Mouse (Mus musculus): ENCODE measurements around the gene Olfr893. TPM values are rescaled to one million over a fixed set of nuclear protein-coding genes. Genes with fewer than 3 reads are reported as not detected.
"Not testable (repeated sequence)": the region's sequence is repeated elsewhere in the genome, so short reads cannot be mapped to it uniquely, and the experiment has no call there.

Olfr893 gene
- not detected in 2 replicates for polyA plus RNA-seq (2014; fragmentation: Nextera tagmentation; extraction: Ambion mirVana)

GRCm38 (mm10) chr9:38208065-38208464 lies at the start of gene Olfr893:
Olfr893 (plus strand) TSS chr9:38208365.
- H3K9me3 ChIP-seq (ENCODE audit: control insufficient read depth, low read length), result no peaks in the 10 kb centered on the region
- no peak within 1 kb of the TSS for H3K4me2 ChIP-seq (ENCODE audit: low read length)
- WGBS, result 80% methylated on average over 3 of the region's 3 CpGs
- H3K4me3 ChIP-seq (replicated peaks; ENCODE audit: low read depth, low read length), result no peak within 1 kb of the TSS
- H3K27me3 ChIP-seq (ENCODE audit: control insufficient read depth, insufficient read depth, low read length), result no peaks in the 10 kb centered on the region
- DNase-seq (no peak), ATAC-seq (ENCODE audit: low FRiP score, low TSS enrichment) (no peak)
- H3K27ac ChIP-seq (replicated peaks; ENCODE audit: low read depth, low read length), result no peak within 1 kb of the TSS
- H3K9ac ChIP-seq (replicated peaks; ENCODE audit: low read length), result no peak within 1 kb of the TSS
- H3K36me3 ChIP-seq (ENCODE audit: control insufficient read depth, insufficient read depth, low read length), result no peaks in the 10 kb centered on the region
- H3K4me1 ChIP-seq (ENCODE audit: control insufficient read depth, insufficient read depth, low read length), result no peaks in the 10 kb centered on the region

DNA sequence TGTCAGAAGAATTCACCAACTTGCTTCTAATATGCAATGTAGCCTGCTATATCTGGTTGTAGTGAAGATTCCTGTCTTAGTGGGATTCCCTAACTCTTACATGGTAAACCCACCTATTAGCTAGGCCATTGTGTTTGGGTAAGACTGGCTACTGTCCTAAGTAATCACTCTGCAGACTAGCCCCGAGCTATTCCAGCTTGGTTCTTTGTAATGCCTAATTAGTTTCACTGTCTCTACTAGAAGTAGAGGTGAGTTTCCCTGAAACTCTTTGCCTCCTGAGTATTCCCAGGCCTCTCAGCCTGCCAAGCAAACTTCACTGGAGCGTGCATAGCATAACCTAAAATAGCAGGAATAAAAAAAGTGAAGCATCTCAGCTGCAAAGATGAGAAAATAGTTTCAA lies 39.8 kb upstream of the Olfr893 start:
- not testable (repeated sequence) for H3K4me3 ChIP-seq (replicated peaks; ENCODE audit: low read depth, low read length); H3K4me2 ChIP-seq (ENCODE audit: low read length); H3K9me3 ChIP-seq (ENCODE audit: control insufficient read depth, low read length); H3K9ac ChIP-seq (replicated peaks; ENCODE audit: low read length); H3K27me3 ChIP-seq (ENCODE audit: control insufficient read depth, insufficient read depth, low read length); ATAC-seq (ENCODE audit: low FRiP score, low TSS enrichment); H3K4me1 ChIP-seq (ENCODE audit: control insufficient read depth, insufficient read depth, low read length); H3K36me3 ChIP-seq (ENCODE audit: control insufficient read depth, insufficient read depth, low read length); DNase-seq; H3K27ac ChIP-seq (replicated peaks; ENCODE audit: low read depth, low read length)
- 51% methylated on average over 2 of the region's 2 CpGs for WGBS

DNA sequence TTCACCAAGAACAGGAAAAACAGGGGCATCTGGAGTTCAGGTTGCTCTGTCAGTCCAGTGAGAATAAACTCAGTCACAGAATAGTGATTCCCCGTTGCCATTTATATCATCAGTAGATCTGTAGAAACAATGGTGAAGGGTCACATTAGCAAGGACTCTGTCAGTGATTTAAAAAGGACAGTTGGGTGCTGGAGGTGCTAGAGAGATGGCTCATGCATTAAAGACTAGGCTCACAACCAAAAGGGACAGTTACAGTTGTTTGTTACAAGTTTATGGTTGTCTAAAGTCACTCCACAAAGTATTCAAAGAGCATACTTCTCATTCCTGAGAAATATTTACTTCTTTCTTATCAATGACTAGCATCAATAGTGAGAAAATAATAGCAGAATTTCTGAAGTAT lies 27.4 kb upstream of the Olfr893 start, which contains the start of gene Olfr891:
Gene Olfr891, minus strand, starts transcription at position 101 of the 400 bp plus-strand sequence.
- DNase-seq (no peak), ATAC-seq (ENCODE audit: low FRiP score, low TSS enrichment) (no peak)
- H3K27me3 ChIP-seq (ENCODE audit: control insufficient read depth, insufficient read depth, low read length), result no peaks in the 10 kb centered on the region
- H3K9me3 ChIP-seq (ENCODE audit: control insufficient read depth, low read length), result peaks cover 3% of the 10 kb centered on the region; the same call in 1 of the 2 replicates
- H3K4me1 ChIP-seq (ENCODE audit: control insufficient read depth, insufficient read depth, low read length), result no peaks in the 10 kb centered on the region
- WGBS, result 83% methylated on average over 1 of the region's 1 CpGs
- H3K27ac ChIP-seq (replicated peaks; ENCODE audit: low read depth, low read length), result no peak within 1 kb of the TSS
- no peak within 1 kb of the TSS for H3K4me2 ChIP-seq (ENCODE audit: low read length)
- no peak within 1 kb of the TSS for H3K4me3 ChIP-seq (replicated peaks; ENCODE audit: low read depth, low read length)
- no peak within 1 kb of the TSS for H3K9ac ChIP-seq (replicated peaks; ENCODE audit: low read length)
- H3K36me3 ChIP-seq (ENCODE audit: control insufficient read depth, insufficient read depth, low read length), result no peaks in the 10 kb centered on the region

- H3K4me3 ChIP-seq (replicated peaks; ENCODE audit: low read depth, low read length), result no peak within 1 kb of the TSS
- no peaks in the 10 kb centered on the region for H3K36me3 ChIP-seq (ENCODE audit: control insufficient read depth, insufficient read depth, low read length)
- H3K9me3 ChIP-seq (ENCODE audit: control insufficient read depth, low read length), result no peaks in the 10 kb centered on the region
- DNase-seq (no peak), ATAC-seq (ENCODE audit: low FRiP score, low TSS enrichment) (no peak)
- H3K4me1 ChIP-seq (ENCODE audit: control insufficient read depth, insufficient read depth, low read length), result no peaks in the 10 kb centered on the region
- no peak within 1 kb of the TSS for H3K9ac ChIP-seq (replicated peaks; ENCODE audit: low read length)
- no peak within 1 kb of the TSS for H3K27ac ChIP-seq (replicated peaks; ENCODE audit: low read depth, low read length)
- H3K27me3 ChIP-seq (ENCODE audit: control insufficient read depth, insufficient read depth, low read length), result no peaks in the 10 kb centered on the region
- H3K4me2 ChIP-seq (ENCODE audit: low read length), result no peak within 1 kb of the TSS
Measured at GRCm38 (mm10) chr9:38217755-38218154, 9.6 kb downstream of the Olfr893 start, which contains the start of gene Olfr894. Olfr894 (plus strand) TSS chr9:38218055.

GRCm38 (mm10) chr9:38252474-38252873 lies 44.3 kb downstream of the Olfr893 start, which contains the start of gene Olfr143:
Olfr143 (plus strand) TSS chr9:38252774.
- H3K4me1 ChIP-seq (ENCODE audit: control insufficient read depth, insufficient read depth, low read length), result no peaks in the 10 kb centered on the region
- no peak within 1 kb of the TSS for H3K4me3 ChIP-seq (replicated peaks; ENCODE audit: low read depth, low read length)
- no peak within 1 kb of the TSS for H3K27ac ChIP-seq (replicated peaks; ENCODE audit: low read depth, low read length)
- no peak within 1 kb of the TSS for H3K4me2 ChIP-seq (ENCODE audit: low read length)
- DNase-seq (no peak), ATAC-seq (ENCODE audit: low FRiP score, low TSS enrichment) (no peak)
- no peaks in the 10 kb centered on the region for H3K9me3 ChIP-seq (ENCODE audit: control insufficient read depth, low read length)
- H3K27me3 ChIP-seq (ENCODE audit: control insufficient read depth, insufficient read depth, low read length), result no peaks in the 10 kb centered on the region
- no peaks in the 10 kb centered on the region for H3K36me3 ChIP-seq (ENCODE audit: control insufficient read depth, insufficient read depth, low read length)
- no peak within 1 kb of the TSS for H3K9ac ChIP-seq (replicated peaks; ENCODE audit: low read length)

Other genes starting within 250 kb of the Olfr893 start
- not detected in 2 replicates for gene Olfr881, start 216.5 kb upstream of the Olfr893 start, polyA plus RNA-seq (2014; fragmentation: Nextera tagmentation; extraction: Ambion mirVana)
- not detected in 2 replicates for gene Olfr883, start 182.6 kb upstream of the Olfr893 start, polyA plus RNA-seq (2014; fragmentation: Nextera tagmentation; extraction: Ambion mirVana)
- gene Olfr884, start 161.8 kb upstream of the Olfr893 start, polyA plus RNA-seq (2014; fragmentation: Nextera tagmentation; extraction: Ambion mirVana), result not detected in 2 replicates
- gene Olfr885, start 147.0 kb upstream of the Olfr893 start, polyA plus RNA-seq (2014; fragmentation: Nextera tagmentation; extraction: Ambion mirVana), result not detected in 2 replicates
- gene Olfr887, start 124.3 kb upstream of the Olfr893 start, polyA plus RNA-seq (2014; fragmentation: Nextera tagmentation; extraction: Ambion mirVana), result not detected in 2 replicates
- not detected in 2 replicates for gene Olfr888, start 100.2 kb upstream of the Olfr893 start, polyA plus RNA-seq (2014; fragmentation: Nextera tagmentation; extraction: Ambion mirVana)
- 0.04 and 0.05 TPM in 2 replicates for gene Olfr889, start 93.2 kb upstream of the Olfr893 start, polyA plus RNA-seq (2014; fragmentation: Nextera tagmentation; extraction: Ambion mirVana)
- gene Olfr890, start 65.8 kb upstream of the Olfr893 start, polyA plus RNA-seq (2014; fragmentation: Nextera tagmentation; extraction: Ambion mirVana), result not detected in 2 replicates
- gene Olfr891, start 27.5 kb upstream of the Olfr893 start, polyA plus RNA-seq (2014; fragmentation: Nextera tagmentation; extraction: Ambion mirVana), result not detected in 2 replicates
- gene Olfr894, start 9.7 kb downstream of the Olfr893 start, polyA plus RNA-seq (2014; fragmentation: Nextera tagmentation; extraction: Ambion mirVana), result not detected in 2 replicates
- not detected in 2 replicates for gene Olfr143, start 44.4 kb downstream of the Olfr893 start, polyA plus RNA-seq (2014; fragmentation: Nextera tagmentation; extraction: Ambion mirVana)
- not detected in 2 replicates for gene Olfr895, start 59.5 kb downstream of the Olfr893 start, polyA plus RNA-seq (2014; fragmentation: Nextera tagmentation; extraction: Ambion mirVana)
- gene Olfr896-ps1, start 82.7 kb downstream of the Olfr893 start, polyA plus RNA-seq (2014; fragmentation: Nextera tagmentation; extraction: Ambion mirVana), result not detected in 2 replicates
- not detected in 2 replicates for gene Olfr25, start 120.7 kb downstream of the Olfr893 start, polyA plus RNA-seq (2014; fragmentation: Nextera tagmentation; extraction: Ambion mirVana)
- not detected in 2 replicates for gene Olfr898, start 140.0 kb downstream of the Olfr893 start, polyA plus RNA-seq (2014; fragmentation: Nextera tagmentation; extraction: Ambion mirVana)
- gene Olfr250, start 158.5 kb downstream of the Olfr893 start, polyA plus RNA-seq (2014; fragmentation: Nextera tagmentation; extraction: Ambion mirVana), result not detected in 2 replicates
- gene Olfr251, start 168.7 kb downstream of the Olfr893 start, polyA plus RNA-seq (2014; fragmentation: Nextera tagmentation; extraction: Ambion mirVana), result not detected in 2 replicates
- not detected in 2 replicates for gene Olfr147, start 193.3 kb downstream of the Olfr893 start, polyA plus RNA-seq (2014; fragmentation: Nextera tagmentation; extraction: Ambion mirVana)
- not detected in 2 replicates for gene Olfr901, start 221.1 kb downstream of the Olfr893 start, polyA plus RNA-seq (2014; fragmentation: Nextera tagmentation; extraction: Ambion mirVana)
- not detected in 2 replicates for gene Olfr902, start 239.3 kb downstream of the Olfr893 start, polyA plus RNA-seq (2014; fragmentation: Nextera tagmentation; extraction: Ambion mirVana)